Mouse (Mus musculus): ENCODE results near the gene Ube4b. TPM values are rescaled to one million over a fixed set of nuclear protein-coding genes. Genes with fewer than 3 reads are reported as not detected.

Ube4b gene
- total RNA-seq, 2 experiments from 2014 or later = 34.4 to 36.8 TPM

DNA sequence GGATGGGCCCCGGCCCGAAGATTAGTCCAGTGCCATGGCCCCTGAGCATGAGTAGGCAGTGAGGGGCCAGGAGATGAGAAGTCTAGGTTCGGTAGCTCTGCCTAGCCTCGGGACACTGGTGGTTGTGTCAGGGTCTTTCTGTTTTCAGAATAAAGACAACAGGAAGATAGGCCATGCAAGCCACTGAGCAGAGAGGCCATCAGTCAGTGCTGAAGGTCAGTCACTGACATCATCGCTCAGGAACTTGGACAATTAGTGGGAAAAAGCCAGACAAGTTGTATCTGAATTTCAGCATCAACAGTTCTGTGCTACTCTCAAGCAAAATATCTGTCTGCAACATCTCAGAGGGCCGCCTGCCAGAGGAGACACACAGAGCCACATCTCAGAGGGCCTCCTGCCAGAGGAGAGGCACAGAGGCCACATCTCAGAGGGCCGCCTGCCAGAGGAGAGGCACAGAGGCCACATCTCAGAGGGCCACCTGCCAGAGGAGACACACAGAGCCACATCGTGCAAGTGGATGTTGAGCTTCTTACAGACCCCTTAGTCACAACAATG lies 74.9 kb downstream of the Ube4b start:
- intact Hi-C loops (cut with DNase I; ENCODE audit: low total_unique reads) = no loop called here
- peak; percentile 28 for DNase-seq

DNA sequence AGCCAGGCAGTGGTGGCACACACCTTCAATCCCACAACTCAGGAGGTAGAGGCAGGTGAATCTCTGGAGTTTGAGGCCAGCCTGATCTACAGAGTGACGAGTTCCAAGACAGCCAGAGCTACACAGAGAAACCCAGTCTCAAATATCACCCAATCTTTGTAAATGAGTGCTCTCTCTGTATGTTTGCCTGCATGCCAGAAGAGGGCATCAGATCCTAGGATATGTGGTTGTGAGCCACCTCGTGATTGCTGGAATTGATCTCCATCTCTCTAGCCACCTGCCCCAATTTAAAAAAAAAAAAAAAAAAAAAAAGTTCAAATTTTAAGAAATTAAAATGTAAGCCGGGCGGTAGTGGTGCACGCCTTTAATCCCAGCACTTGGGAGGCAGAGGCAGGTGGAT lies 77.6 kb downstream of the Ube4b start:
- DNase-seq = no peak
- intact Hi-C loops (cut with DNase I; ENCODE audit: low total_unique reads) = no loop called here

DNA sequence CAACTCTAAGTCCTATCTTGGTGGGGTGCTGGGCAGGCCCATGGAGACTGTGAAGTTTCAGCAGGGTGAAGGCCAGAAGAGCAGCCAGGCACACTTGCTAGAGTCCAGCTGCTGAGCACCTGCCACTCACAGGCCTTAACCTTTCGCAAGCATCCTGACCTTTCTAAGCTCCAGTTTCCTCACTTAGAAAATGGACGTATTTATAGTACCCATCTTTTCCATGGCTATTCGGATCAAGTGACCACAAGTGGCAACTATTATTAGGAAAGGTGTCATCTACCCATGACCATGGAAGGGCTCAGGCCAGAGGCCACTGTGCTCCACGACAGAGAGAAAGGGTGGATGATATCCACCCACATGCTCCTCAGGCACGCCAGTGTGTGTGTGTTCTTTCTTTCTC lies 80.7 kb downstream of the Ube4b start:
- intact Hi-C loops (cut with DNase I; ENCODE audit: low total_unique reads) = no loop called here
- DNase-seq = peak; percentile 59

DNA sequence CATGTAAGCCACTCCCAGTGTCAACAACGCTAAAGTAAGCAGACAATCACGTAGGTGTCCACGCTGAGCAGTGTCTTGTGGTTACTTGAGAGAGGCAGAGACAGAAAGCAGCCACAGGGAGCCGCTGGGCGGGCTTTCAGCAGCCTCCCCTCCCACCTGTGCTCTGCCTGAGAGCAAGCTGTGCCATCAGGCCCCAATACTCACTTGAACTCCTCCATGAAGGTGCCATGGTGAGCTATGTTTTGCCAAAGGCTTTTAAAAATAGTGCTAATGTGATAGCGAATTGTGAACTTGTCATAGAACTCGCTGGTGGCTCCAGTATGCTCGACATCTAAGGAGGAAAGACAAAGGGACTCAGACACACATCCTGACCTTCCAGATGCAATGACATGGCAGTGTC lies 82.2 kb downstream of the Ube4b start:
- no peak for DNase-seq
- intact Hi-C loops (cut with DNase I; ENCODE audit: low total_unique reads) = no loop called here

DNA sequence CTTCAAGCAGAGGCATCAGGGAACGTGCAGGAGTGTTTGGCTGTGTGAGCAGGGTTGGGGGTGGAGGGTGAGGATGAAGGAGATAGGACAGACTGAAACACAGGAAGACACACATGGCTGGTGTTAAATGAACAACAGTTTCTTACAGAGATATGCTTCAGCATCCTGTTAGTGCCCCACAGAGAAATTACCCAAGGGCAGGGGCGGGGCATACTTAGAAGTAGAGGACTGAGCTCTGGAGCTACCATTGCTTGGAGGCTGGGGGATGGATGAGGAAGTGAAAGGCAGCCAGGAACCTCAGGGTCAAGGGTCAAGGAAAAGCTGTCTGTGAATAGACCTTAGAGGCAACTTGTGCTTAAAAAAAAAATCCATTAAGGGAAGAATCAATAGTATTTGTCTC lies 85.9 kb downstream of the Ube4b start:
- intact Hi-C loops (cut with DNase I; ENCODE audit: low total_unique reads) = no loop called here

DNA sequence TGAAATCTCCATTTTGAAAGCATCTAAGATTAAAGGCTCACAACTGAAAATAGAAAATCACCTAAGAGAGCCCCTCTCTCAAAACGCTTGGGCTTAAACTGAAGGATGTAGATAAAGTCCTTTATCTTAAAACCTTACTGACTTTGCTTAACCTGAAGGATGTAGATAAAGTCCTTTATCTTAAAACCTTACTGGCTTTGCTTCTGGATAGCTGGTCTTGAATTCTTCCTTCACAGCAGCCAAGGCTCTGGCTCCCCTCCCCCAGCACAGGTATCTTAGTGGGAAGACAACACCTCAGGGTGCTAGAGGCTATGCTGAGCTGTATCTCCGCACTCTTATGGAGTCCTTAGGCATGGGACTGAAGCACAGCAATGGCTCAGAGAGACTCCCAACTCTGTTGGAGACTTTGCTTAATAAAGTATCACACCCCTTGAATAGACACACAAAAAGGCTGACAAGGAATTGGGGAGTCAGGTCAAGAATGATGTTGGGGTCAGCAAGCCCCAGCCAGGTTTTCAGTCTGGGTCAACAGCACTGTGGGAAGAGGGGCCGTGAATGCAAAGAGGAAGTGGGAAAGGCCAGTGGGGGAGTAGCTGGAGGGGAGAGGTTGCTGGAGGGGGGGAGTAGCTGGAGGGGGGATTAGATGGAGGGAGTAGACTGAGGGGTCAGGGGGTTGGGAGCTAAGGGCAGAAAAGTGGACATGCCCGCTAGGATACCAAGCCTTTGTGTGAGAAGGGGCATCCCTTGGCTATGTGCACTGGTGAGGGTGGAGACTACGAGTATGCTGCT lies 86.9 kb downstream of the Ube4b start:
- intact Hi-C loops (cut with DNase I; ENCODE audit: low total_unique reads) = loop anchor here (10.0 kb wide), 1 partner anchor 175 kb away; the partner anchor contains the start of gene Pgd
- DNase-seq = no peak

More for the DNA sequence above, 85.9 kb downstream of the Ube4b start:
- no peak for DNase-seq

DNA sequence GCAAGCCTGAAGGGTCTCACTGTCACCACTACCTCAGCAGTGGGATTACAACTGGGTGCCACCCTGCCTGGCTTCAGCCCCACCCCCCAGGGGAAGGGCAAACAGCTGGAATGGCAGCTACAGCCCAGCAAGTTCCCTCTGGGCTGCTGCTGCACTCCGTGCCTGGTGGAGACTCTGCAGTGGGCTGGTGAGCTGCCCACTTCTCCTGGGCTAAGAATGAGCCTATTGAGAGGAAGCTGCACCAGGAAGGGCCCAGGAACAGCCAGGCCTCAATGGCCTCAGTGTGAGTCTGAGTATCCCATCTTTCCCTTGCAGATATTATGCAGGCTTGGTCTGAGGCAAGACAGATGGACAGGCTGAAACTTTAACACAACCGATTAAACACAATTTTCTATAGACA lies 88.4 kb downstream of the Ube4b start:
- no peak for DNase-seq
- intact Hi-C loops (cut with DNase I; ENCODE audit: low total_unique reads) = loop anchor here (10.0 kb wide), 1 partner anchor 173 kb away; the partner anchor contains the start of gene Pgd

DNA sequence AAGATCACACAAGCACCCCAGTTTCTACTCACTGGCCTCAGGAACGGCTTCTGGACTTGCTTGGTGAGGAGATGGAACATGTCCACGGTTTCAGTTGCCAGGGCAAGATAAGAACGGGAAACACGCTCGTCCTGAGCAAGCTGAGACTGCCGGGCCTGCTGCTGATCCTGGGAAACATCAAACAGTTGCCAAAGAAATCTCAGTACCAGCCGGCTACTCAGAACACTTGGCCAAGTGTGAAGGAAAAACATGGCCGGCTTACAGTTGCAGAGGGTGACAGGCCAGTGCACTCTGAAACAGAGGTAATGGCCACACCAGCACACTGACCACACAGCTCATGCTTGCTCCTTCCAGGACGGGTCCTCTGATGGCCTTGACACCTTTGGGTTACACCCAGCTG lies 89.2 kb downstream of the Ube4b start:
- intact Hi-C loops (cut with DNase I; ENCODE audit: low total_unique reads) = loop anchor here (10.0 kb wide), 1 partner anchor 173 kb away; the partner anchor contains the start of gene Pgd
- DNase-seq = peak; percentile 23

DNA sequence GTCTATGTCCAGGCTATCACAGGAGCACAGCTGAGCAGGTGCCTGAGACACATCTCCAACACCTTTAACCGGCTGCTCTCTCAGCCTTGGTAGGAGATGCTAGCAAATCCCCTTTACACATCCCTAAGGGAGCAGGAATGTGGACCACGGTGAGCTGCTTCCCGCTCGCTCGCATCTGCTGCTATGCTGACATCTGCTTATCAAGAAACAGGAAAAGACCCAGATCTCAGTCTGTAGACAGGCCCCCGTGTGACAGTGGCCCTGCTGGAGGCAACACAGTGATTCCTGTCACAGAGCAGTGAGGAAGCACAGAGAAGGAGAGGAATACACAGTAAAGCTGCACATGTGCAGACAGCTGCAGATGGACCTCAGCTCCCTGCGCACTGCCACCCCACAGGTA lies 90.2 kb downstream of the Ube4b start:
- intact Hi-C loops (cut with DNase I; ENCODE audit: low total_unique reads) = loop anchor here (10.0 kb wide), 1 partner anchor 172 kb away; the partner anchor contains the start of gene Pgd

DNA sequence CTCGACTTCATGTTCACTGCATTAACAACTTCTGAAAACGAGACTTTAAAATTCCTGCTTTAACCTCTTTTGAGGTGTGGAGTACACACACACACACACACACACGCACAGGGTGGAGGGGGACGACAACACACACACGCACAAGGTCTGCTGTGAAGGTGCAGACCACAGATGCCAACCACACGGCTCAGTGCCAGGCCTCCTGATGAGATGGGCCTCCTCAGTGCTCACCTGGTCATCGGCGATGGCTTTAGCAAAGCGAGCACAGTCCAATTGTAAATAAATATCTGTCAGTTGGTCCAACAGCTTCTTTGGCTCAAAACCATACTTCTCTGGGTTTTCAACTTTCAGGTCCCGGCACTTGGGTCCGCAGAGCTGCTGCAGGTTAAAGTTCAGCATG lies 91.7 kb downstream of the Ube4b start:
- intact Hi-C loops (cut with DNase I; ENCODE audit: low total_unique reads) = loop anchor here (10.0 kb wide), 1 partner anchor 170 kb away; the partner anchor contains the start of gene Pgd
- no peak for DNase-seq

More for the DNA sequence above, 90.2 kb downstream of the Ube4b start:
- DNase-seq = no peak

DNA sequence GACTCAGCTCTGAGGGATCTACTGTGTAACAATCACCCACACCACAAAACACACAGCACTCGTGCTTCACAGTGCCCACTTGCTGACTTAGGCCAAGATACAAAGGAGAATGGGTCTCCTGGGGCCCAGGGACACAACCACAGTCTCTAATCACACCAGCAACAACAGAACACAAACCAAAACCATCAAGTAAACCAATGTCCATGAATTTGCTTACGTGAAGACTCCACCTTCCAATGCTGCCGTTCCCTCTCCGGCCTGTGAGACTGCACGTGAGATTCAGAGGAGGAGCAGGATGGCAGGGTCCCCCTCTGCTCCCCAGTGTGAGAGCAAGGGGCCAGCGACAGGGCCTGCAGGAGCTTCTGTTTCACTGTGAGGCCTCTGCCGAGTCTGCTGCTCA lies 93.8 kb downstream of the Ube4b start:
- intact Hi-C loops (cut with DNase I; ENCODE audit: low total_unique reads) = loop anchor here (10.0 kb wide), 1 partner anchor 168 kb away; the partner anchor contains the start of gene Pgd
- no peak for DNase-seq

DNA sequence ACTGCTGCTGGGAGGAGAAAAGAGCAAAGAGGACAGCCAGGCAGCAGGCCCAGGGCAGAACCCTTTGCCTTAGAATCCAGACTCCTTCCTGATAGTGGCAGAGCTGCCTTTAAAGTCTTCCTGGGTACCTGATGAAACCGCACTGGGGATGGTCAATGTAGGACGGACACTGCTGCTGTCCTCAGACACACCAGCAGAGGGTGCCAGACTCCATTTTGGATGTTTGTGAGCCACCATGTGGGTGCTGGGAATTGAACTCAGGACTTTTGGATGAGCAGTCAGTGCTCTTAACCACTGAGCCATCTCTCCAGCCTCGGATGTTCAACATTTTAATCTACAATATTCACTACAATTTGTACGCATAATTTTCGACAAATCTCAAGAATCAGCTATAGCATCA lies 96.1 kb downstream of the Ube4b start:
- intact Hi-C loops (cut with DNase I; ENCODE audit: low total_unique reads) = loop anchor here (10.0 kb wide), 1 partner anchor 166 kb away; the partner anchor contains the start of gene Pgd
- no peak for DNase-seq

DNA sequence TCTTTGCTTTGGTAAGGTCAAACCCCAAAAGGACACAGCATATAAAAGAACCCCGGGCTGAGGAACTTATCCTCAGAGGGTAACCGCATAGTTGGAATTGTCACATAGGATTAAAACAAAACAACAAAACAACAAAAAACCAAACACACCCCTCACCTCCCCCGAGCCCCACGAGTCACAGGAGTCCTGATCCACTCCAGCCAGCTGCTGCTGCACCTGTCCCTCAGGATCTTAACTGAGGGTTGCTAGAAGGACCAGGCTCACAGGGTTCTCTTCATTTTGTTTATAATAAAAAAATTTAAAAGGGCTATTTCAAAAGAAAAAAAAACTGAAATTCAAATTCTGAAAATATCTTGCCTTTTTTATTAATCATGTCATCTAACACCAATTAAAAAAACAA lies 97.8 kb downstream of the Ube4b start:
- no peak for DNase-seq
- intact Hi-C loops (cut with DNase I; ENCODE audit: low total_unique reads) = no loop called here

DNA sequence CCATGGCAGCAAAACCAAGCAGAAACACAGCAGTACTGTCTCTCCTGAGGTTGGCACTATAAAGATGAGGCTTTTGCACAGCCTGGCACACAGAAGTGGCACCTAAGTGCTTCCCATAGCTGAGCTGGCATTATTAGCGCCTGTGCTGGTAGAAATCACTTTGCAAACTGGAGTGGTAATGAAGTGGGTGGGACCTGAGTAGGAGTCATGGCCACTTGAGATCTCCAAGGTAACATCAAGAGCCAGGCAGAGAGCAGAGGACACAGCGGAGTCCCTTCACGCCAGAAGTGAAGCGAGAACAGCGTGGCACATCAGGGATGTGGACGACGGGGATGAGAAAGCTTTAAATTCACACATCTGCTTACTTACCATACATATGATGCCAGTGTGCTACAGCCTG lies 99.3 kb downstream of the Ube4b start:
- intact Hi-C loops (cut with DNase I; ENCODE audit: low total_unique reads) = no loop called here
- no peak for DNase-seq

DNA sequence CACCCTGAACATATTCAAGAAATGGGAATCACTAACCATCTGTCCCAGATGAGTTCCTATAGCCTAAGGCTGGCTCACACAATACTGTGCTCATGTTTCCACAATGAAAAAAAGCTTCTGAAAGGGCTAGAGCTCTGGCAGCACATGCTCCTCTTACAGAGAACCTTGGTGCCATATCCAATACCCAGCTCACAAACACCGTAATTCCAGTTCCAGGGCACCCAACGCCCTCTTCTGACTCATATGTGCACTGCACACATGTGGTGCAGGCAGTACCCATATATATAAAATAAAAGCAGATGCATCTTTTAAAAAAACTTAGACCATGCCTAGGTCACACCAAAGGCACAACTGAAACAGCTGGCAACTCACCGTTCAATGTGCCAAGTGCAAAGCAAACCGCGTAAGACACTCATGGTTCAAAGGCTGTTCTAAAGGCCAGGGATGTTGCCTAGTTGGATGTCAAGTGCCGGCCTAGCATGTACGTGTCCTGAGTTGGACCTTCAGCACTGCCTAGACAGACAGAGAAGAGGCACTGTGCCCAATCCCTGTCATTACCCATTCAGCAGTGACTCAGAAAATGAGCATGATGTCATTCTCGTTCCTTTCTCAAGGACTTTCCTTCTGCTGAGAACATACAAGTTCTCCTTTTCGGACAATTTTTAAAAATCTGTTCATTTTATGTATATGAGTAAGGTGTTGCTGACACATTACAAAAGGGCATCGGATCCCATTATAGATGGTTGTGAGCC lies 101.0 kb downstream of the Ube4b start:
- no peak for DNase-seq
- intact Hi-C loops (cut with DNase I; ENCODE audit: low total_unique reads) = no loop called here

DNA sequence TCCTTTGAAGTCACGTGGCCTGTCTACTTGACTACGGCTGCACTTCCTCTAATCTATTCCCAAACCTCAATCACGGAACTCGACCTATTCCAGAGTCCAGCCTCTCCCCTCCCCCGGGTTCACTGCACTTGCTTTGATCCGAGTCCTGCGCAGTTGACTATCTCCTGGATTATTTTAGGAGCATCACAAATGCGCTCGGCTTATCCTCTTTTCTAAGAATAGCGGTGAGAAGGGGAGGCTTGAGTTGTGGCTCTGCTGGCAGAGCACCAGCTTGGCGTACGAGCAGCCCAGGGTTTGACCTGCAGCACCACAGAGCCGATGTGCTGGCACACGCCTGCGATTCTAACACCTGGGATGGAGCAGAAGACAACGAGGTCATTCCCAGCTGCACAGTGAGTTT lies 102.8 kb downstream of the Ube4b start:
- intact Hi-C loops (cut with DNase I; ENCODE audit: low total_unique reads) = no loop called here
- peak; percentile 31 for DNase-seq

DNA sequence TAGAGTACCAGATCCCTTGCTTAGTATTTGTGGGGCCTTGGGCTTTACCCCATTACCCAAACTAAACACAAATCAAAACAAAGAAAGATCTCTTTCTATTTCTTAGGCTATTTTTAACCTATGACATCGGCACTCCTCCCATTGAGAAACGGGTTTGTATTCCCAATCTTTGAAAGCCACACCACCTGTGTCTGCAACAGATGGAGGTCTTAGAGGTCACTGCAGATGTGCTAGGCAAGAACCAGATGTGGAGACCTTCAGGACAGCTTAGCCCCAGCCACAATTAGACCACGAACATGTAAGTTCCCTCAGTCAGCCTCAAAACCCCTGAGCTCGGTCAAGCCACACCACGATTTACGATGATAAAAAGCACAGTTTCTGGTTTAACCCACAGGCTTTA lies 103.8 kb downstream of the Ube4b start:
- DNase-seq = no peak
- intact Hi-C loops (cut with DNase I; ENCODE audit: low total_unique reads) = no loop called here

DNA sequence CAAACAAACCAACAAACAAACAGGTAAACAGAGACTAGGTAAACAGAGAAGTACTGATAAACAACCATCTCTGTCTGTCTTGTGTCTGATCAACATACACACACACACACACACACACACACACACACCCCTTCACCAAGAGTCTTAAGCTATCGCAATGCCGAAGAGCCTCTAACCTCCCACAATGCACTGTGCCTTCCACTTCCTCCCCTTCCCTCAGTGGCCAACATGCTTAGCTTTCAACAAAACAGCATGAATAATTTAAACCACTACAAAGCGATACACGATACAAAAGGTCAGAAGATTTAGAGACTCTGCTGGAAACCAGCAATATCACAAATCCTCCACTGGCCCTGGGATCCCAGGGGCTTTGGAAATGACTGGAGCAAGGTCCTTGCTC lies 104.3 kb downstream of the Ube4b start:
- intact Hi-C loops (cut with DNase I; ENCODE audit: low total_unique reads) = no loop called here
- DNase-seq = no peak

DNA sequence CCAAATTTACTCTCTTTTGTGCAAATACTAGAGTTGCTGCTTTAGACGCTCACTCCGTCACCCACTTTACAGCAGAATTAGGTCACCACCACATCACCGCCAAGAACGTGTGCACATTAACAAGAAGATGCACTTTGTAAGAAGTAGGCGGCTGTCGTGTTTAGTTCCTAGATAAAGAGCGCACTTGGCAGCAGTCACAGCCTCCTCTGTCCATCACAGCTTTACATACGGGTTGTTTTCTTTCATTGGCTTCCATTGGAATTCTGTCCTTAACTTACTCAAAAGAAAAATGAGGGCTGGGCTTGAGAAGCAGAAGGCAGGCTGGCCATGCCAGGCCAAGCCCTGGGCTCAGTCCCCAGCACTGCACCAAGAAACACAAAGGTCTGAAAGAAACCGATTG lies 107.5 kb downstream of the Ube4b start:
- DNase-seq = no peak
- intact Hi-C loops (cut with DNase I; ENCODE audit: low total_unique reads) = loop anchor here (10.0 kb wide), 1 partner anchor 54 kb away; no protein-coding TSS in a partner anchor

DNA sequence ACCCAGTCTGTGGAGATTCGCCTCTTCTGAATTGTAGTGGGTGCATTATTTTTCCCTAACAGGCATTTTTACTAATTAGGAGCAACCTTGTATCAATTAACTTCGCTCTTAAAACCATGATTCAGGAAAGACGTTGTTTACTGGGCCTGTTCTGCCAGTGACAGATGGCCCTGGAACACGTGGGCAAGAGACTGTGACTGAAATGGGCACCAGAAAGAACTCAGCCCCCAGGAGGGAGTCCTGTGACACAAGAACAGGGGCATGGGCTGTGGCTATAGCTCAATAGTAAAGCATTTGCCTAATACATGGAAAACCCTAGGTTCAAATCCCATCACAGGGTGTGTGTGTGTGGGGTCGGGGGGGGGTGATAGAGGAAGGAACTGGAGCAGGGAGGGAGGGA lies 109.2 kb downstream of the Ube4b start:
- intact Hi-C loops (cut with DNase I; ENCODE audit: low total_unique reads) = loop anchor here (10.0 kb wide), 1 partner anchor 53 kb away; no protein-coding TSS in a partner anchor
- no peak for DNase-seq

Measured in gastrocnemius, postnatal 14 days (tissue).